Mouse (Mus musculus) B cell, adult 67 days (primary cell): ENCODE measurements around the gene Slc22a27. TPM values are rescaled to one million over a fixed set of nuclear protein-coding genes. Genes with fewer than 3 reads are reported as not detected.

Source experiments
- total RNA-seq, 2 experiments: library from RNA; stranded (reverse); gene quantifications; 4 replicates each; pipeline ENCODE4 v1.2.4; 2023

Slc22a27 gene
- total RNA-seq: not detected

DNA sequence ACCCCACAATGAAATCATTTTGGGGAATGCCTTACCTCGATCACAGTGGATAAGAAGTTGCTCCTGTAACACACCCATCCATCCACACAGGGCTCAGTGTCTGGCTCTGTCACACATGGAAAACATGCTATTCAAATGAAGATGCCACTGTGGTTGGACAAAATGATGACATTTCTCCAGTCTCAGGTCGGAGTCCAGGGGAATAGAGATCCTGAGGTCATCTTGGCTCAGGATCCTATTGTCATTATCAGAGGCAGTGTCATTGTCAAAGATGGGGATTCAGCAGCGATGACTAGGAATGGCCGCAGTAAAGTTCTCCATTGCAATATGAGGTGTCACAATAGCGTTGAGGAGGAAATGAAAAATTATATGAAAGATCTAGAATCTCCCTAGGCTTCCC, at the start of gene Slc22a27:
Gene Slc22a27, minus strand, starts transcription at position 101 of the 400 bp plus-strand sequence.

Other genes starting within 250 kb of the Slc22a27 start
- not detected for gene Slc22a26, start 163.4 kb downstream of the Slc22a27 start, total RNA-seq
- gene Slc22a28, start 166.0 kb upstream of the Slc22a27 start, total RNA-seq: not detected